Mouse (Mus musculus) kidney, adult 2 months (tissue): ENCODE data around the gene Iqcg.
"Not testable (repeated sequence)": the region's sequence is repeated elsewhere in the genome, so short reads cannot be mapped to it uniquely, and the experiment has no call there.

ENCODE experiments used
- CTCF ChIP-seq: fragments of 200-500 bp; conservative IDR thresholded peaks from 2 replicates; pipeline ENCODE4 v1.5.1; 2011; ENCODE audit warnings: low read depth, mild to moderate bottlenecking, control low read depth, low read length, moderate library complexity, mixed read lengths; ENCODE audit not compliant: insufficient read depth, insufficient read length
- POLR2A ChIP-seq: fragments of 200-500 bp; IDR thresholded peaks from one replicate; pipeline ENCODE4 v1.6.1; 2011; ENCODE audit warnings: low read depth, low read length, control low read depth

DNA sequence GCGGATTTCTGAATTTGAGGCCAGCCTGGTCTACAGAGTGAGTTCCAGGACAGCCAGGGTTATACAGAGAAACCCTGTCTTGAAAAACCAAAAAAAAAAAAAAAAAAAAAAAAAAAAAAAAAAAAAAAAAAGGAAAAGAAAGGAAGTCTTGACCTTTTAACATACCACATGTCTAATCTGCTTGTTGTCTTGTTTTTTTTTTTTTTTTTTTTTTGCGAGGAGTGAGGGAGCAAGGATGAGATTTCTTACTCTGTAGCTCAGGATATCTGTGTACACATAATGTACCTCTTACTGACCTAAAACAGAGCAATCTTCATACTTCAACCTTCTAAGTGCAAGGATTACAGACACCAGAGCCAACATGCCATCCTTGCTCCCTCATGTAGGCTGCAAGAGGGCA lies 1.1 kb downstream of the Iqcg start:
- not testable (repeated sequence) for TF ChIP-seq CTCF, POLR2A
